Mouse (Mus musculus): ENCODE measurements around the gene Myo18b. TPM values are rescaled to one million over a fixed set of nuclear protein-coding genes. Genes with fewer than 3 reads are reported as not detected.

Gene Myo18b
- polyA plus RNA-seq, 1 experiment: 0.75 TPM

- H3K27ac ChIP-seq (replicated peaks; ENCODE audit: low read depth, low read length): no peak overlapping the region
- peaks cover 4% of the 10 kb centered on the region; the same call in 1 of the 2 replicates for H3K4me1 ChIP-seq (ENCODE audit: control insufficient read depth, insufficient read depth, insufficient read length, low read length)
- no peak overlapping the region for H3K4me3 ChIP-seq (ENCODE audit: insufficient read depth, low read depth, low read length)
Observed at GRCm38 (mm10) chr5:112907504-112907903, 11.3 kb upstream of the Myo18b start.

GRCm38 (mm10) chr5:112893462-112894060, 2.6 kb downstream of the Myo18b start:
- Histone ChIP-seq H3K27ac (replicated peaks; ENCODE audit: low read depth, low read length) (no peak overlapping the region), H3K4me1 (ENCODE audit: control insufficient read depth, insufficient read depth, insufficient read length, low read length) (no peaks in the 10 kb centered on the region), H3K4me3 (ENCODE audit: insufficient read depth, low read depth, low read length) (no peak overlapping the region)

DNA sequence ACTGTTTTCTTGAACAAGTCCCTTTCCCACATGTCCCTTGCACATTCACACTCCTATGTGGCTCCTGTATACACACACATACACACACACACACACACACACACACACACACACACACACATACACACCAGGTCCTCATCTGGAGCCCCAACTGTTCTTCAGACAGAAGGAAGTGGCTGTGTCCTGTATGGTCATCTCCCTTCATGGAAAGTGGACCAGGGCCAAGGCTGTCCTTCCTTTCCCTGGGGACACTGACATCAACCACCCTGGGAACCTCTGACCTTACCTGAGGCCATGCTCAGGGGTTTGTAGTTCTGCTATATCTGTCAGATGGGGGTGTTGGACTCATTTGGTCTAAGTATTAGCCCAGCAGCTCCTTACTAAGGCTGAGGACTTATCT, 3.8 kb downstream of the Myo18b start:
- H3K4me1 ChIP-seq (ENCODE audit: control insufficient read depth, insufficient read depth, insufficient read length, low read length): no peaks in the 10 kb centered on the region
- no peak overlapping the region for H3K27ac ChIP-seq (replicated peaks; ENCODE audit: low read depth, low read length)
- H3K4me3 ChIP-seq (ENCODE audit: insufficient read depth, low read depth, low read length): no peak overlapping the region

- Histone ChIP-seq H3K4me1 (ENCODE audit: control insufficient read depth, insufficient read depth, insufficient read length, low read length) (no peaks in the 10 kb centered on the region), H3K27ac (replicated peaks; ENCODE audit: low read depth, low read length) (no peak overlapping the region), H3K4me3 (ENCODE audit: insufficient read depth, low read depth, low read length) (no peak overlapping the region)
Observed at GRCm38 (mm10) chr5:112888651-112889050, 7.5 kb downstream of the Myo18b start.

- H3K4me1 ChIP-seq (ENCODE audit: control insufficient read depth, insufficient read depth, insufficient read length, low read length): no peaks in the 10 kb centered on the region
- no peak overlapping the region for H3K4me3 ChIP-seq (ENCODE audit: insufficient read depth, low read depth, low read length)
- no peak overlapping the region for H3K27ac ChIP-seq (replicated peaks; ENCODE audit: low read depth, low read length)
Observed at GRCm38 (mm10) chr5:112886687-112887491, 9.3 kb downstream of the Myo18b start.

DNA sequence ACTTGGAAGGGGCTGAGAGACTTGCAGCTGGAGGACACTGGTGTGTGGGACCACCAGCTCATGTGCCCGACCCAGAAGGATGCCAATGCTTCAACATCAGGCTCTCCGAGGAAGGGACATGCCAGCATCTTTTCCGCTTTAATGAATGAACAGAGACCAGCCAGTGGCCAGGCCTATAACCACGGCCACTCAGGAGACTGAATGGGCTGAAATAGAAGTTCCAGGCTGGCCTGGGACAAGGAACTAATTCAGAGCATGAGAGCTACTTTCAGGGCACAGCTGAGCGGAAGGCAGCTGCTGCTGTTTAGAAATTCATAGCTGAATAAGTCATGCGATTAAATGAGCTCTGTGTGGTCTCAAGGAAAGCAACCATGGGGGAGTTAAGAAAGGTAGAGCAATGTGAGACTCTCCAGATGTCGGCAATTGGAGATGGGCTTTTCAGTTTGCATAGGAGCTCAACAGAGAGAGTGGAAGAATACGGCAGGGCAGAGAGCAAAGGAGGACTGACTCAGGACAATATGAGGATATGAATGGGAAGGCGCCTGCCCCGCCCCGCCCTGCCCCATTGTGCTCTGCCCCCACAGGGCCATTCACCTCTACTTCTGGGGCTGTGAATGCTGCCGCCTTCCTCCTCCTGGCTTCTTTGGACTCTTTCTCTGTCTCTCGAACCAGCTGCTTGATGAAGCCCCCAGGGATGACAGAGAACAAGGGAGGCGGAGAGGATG, 18.6 kb downstream of the Myo18b start:
- Histone ChIP-seq H3K4me1 (ENCODE audit: control insufficient read depth, insufficient read depth, insufficient read length, low read length) (no peaks in the 10 kb centered on the region), H3K27ac (replicated peaks; ENCODE audit: low read depth, low read length) (no peak overlapping the region), H3K4me3 (ENCODE audit: insufficient read depth, low read depth, low read length) (no peak overlapping the region)

GRCm38 (mm10) chr5:112876846-112877390, 19.2 kb downstream of the Myo18b start:
- H3K27ac ChIP-seq (replicated peaks; ENCODE audit: low read depth, low read length): no peak overlapping the region
- H3K4me1 ChIP-seq (ENCODE audit: control insufficient read depth, insufficient read depth, insufficient read length, low read length): no peaks in the 10 kb centered on the region
- no peak overlapping the region for H3K4me3 ChIP-seq (ENCODE audit: insufficient read depth, low read depth, low read length)

DNA sequence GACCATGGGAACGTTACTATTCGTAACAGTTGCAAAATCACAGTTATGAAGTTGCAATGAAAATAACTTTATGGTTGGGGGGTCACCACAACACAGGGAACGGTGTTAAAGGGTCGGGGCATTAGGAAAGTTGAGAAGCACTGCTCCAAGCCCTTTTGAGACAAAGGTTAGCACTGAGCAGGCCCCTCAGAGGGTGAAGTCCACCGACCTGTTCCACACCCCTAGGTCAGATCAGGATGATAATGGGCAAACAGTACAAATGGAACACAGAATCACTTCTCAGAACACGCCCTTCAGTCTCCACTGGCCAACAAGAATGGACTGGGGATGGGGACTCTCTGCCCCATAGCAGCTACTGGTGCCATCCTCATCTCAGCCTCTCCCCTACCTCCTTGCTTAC, 23.2 kb downstream of the Myo18b start:
- no peaks in the 10 kb centered on the region for H3K4me1 ChIP-seq (ENCODE audit: control insufficient read depth, insufficient read depth, insufficient read length, low read length)
- H3K4me3 ChIP-seq (ENCODE audit: insufficient read depth, low read depth, low read length): no peak overlapping the region
- H3K27ac ChIP-seq (replicated peaks; ENCODE audit: low read depth, low read length): no peak overlapping the region

GRCm38 (mm10) chr5:112870729-112871128, 25.4 kb downstream of the Myo18b start:
- Histone ChIP-seq H3K27ac (replicated peaks; ENCODE audit: low read depth, low read length) (no peak overlapping the region), H3K4me3 (ENCODE audit: insufficient read depth, low read depth, low read length) (no peak overlapping the region), H3K4me1 (ENCODE audit: control insufficient read depth, insufficient read depth, insufficient read length, low read length) (no peaks in the 10 kb centered on the region)

DNA sequence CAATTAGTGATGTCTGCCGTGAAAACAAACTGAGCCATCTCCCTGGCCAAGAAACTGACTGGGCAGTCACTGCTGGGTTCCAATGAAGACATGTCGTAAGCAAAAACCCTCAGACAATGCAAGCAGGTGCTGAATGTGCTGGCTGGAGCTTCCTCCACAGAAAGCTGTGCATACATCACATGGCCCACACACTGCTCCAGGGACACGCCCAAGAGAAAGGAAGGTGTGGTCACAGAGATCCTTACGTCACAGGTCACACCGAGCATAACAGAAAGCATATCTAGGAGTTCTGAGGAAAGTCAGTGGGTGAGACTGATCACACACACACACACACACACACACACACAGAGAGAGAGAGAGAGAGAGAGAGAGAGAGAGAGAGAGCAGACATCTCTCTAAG, 27.5 kb downstream of the Myo18b start:
- H3K27ac ChIP-seq (replicated peaks; ENCODE audit: low read depth, low read length): no peak overlapping the region
- no peak overlapping the region for H3K4me3 ChIP-seq (ENCODE audit: insufficient read depth, low read depth, low read length)
- no peaks in the 10 kb centered on the region for H3K4me1 ChIP-seq (ENCODE audit: control insufficient read depth, insufficient read depth, insufficient read length, low read length)

- Histone ChIP-seq H3K4me3 (ENCODE audit: insufficient read depth, low read depth, low read length) (no peak overlapping the region), H3K4me1 (ENCODE audit: control insufficient read depth, insufficient read depth, insufficient read length, low read length) (no peaks in the 10 kb centered on the region)
Observed at GRCm38 (mm10) chr5:112864719-112865367, 31.3 kb downstream of the Myo18b start.

DNA sequence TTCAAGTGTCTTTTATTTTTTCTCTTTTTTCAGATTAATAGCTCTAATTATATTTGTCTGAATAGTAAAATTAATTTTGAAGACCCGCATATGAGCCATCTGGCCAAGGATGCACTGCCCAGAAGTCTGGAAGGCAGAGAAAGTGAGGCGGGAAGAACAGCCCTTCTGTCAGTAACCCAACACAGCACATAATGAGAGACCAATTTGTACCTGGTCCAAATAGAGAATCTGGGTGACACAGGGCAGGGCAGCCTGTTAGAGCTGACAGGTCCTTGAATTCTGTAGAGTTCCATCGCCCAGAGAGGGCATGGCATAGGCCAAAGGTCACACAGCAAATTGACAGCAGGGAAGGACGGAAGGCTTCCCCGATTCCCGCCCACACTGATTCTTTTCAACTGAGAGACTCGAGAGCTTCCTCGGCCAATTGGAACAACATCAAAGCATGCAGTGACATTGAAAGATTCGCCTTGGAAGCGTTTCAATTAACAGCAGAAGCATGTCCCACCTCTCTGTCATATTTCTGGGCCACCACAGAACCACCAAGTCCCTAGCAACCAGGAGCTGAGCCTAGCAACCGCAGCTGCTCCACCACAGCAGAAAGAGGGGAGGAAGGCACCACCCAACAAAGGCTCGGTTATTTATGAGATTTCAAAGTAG, 36.7 kb downstream of the Myo18b start:
- Histone ChIP-seq H3K4me3 (ENCODE audit: insufficient read depth, low read depth, low read length) (no peak overlapping the region), H3K4me1 (ENCODE audit: control insufficient read depth, insufficient read depth, insufficient read length, low read length) (no peaks in the 10 kb centered on the region), H3K27ac (replicated peaks; ENCODE audit: low read depth, low read length) (no peak overlapping the region)

More at GRCm38 (mm10) chr5:112864719-112865367, 31.3 kb downstream of the Myo18b start:
- no peak overlapping the region for H3K27ac ChIP-seq (replicated peaks; ENCODE audit: low read depth, low read length)

- no peak overlapping the region for H3K4me3 ChIP-seq (ENCODE audit: insufficient read depth, low read depth, low read length)
- no peaks in the 10 kb centered on the region for H3K4me1 ChIP-seq (ENCODE audit: control insufficient read depth, insufficient read depth, insufficient read length, low read length)
- no peak overlapping the region for H3K27ac ChIP-seq (replicated peaks; ENCODE audit: low read depth, low read length)
Observed at GRCm38 (mm10) chr5:112853179-112853578, 43.0 kb downstream of the Myo18b start.

GRCm38 (mm10) chr5:112851389-112851788, 44.8 kb downstream of the Myo18b start:
- Histone ChIP-seq H3K27ac (replicated peaks; ENCODE audit: low read depth, low read length) (no peak overlapping the region), H3K4me3 (ENCODE audit: insufficient read depth, low read depth, low read length) (no peak overlapping the region), H3K4me1 (ENCODE audit: control insufficient read depth, insufficient read depth, insufficient read length, low read length) (no peaks in the 10 kb centered on the region)

Data from brown adipose tissue, adult 24 weeks (tissue).